In genomic region chr6:38007459-38007858, GRCm38 (mm10) we compare ENCODE assay signal across 10 mouse cellular contexts. TPM values are rescaled to one million over a fixed set of nuclear protein-coding genes. Genes with fewer than 3 reads are reported as not detected.
A peak's percentile ranks its signal among the peaks of the same experiment; 100 is the strongest.
DNase-seq lines count a peak whose midpoint lies in the region; ATAC-seq and TF ChIP-seq lines count a peak whose summit lies in the region.
"Had no signal": no experiment of that assay in that cellular context is flagged by ENCODE, and none has a peak within 500 bp of the region (broad histone marks: within the 10 kb centered on the region; RNA-seq: fewer than 3 reads in every experiment).

No protein-coding gene starts in this region.

- no peak overlapping the region for H3K4me3 ChIP-seq in forebrain, embryonic 10.5 days
- H3K4me3 ChIP-seq in hindbrain, embryonic 12.5 days, result no peak overlapping the region
- H3K4me3 ChIP-seq in left cerebral cortex, adult 2 months, result no peak overlapping the region
- no peak overlapping the region for H3K4me3 ChIP-seq in midbrain, embryonic 13.5 days (replicated peaks)
- no peak overlapping the region for H3K4me3 ChIP-seq in stomach, embryonic 16.5 days (replicated peaks; ENCODE audit: low read length)
- H3K4me3 ChIP-seq: erythroblast, embryonic 14.5 days; myocyte had no signal

- peak; percentile 55 for TF ChIP-seq CTCF in left cerebral cortex, adult 2 months (IDR thresholded peaks at IDR 0.05)

- no peaks in the 10 kb centered on the region for H3K9me3 ChIP-seq in forebrain, embryonic 10.5 days
- H3K9me3 ChIP-seq in hindbrain, embryonic 12.5 days (replicated peaks), result no peaks in the 10 kb centered on the region
- no peaks in the 10 kb centered on the region for H3K9me3 ChIP-seq in midbrain, embryonic 13.5 days
- H3K9me3 ChIP-seq in stomach, embryonic 16.5 days (replicated peaks; ENCODE audit: control insufficient read depth, low read length), result no peaks in the 10 kb centered on the region

- H3K9ac ChIP-seq in hindbrain, embryonic 12.5 days, result no peak overlapping the region
- no peak overlapping the region for H3K9ac ChIP-seq in midbrain, embryonic 13.5 days (replicated peaks)
- no peak overlapping the region for H3K9ac ChIP-seq in stomach, embryonic 16.5 days (ENCODE audit: low read length)

- DNase-seq in ovary, postnatal 36 days (ENCODE audit: low spot score), result peak; percentile 5
- DNase-seq in ovary, postnatal 10 days (ENCODE audit: low spot score), result no peak
- DNase-seq in c-Kit-positive CD71-negative TER-119-negative erythroid progenitor cells, embryonic 14.5 days (ENCODE audit: low read depth), result peak; percentile 50
- peak; percentile 55 for DNase-seq in forebrain, embryonic 10.5 days (ENCODE audit: extremely low spot score, low spot score)
- peak; percentile 26 to 43 for DNase-seq in left cerebral cortex, adult 2 months (ENCODE audit: extremely low spot score in 1 of 2, low spot score in 2 of 2)

- no peak overlapping the region for H3K27ac ChIP-seq in forebrain, embryonic 10.5 days
- no peak overlapping the region for H3K27ac ChIP-seq in hindbrain, embryonic 12.5 days
- H3K27ac ChIP-seq in left cerebral cortex, adult 2 months, result no peak overlapping the region
- H3K27ac ChIP-seq in midbrain, embryonic 13.5 days, result no peak overlapping the region
- no peak overlapping the region for H3K27ac ChIP-seq in stomach, embryonic 16.5 days (ENCODE audit: low read length)

- no peaks in the 10 kb centered on the region for H3K4me1 ChIP-seq in forebrain, embryonic 10.5 days
- peaks cover 3% of the 10 kb centered on the region; the same call in 1 of the 2 replicates for H3K4me1 ChIP-seq in hindbrain, embryonic 12.5 days
- H3K4me1 ChIP-seq in midbrain, embryonic 13.5 days (replicated peaks), result peaks cover under 1% of the 10 kb centered on the region
- H3K4me1 ChIP-seq in stomach, embryonic 16.5 days (ENCODE audit: control insufficient read depth, insufficient read depth, low read length), result no peaks in the 10 kb centered on the region

- intact Hi-C loops in left cerebral cortex, adult 2 months (cut with DNase I), result loop anchor here (1.0 to 10.0 kb wide), 4 partner anchors 59 to 317 kb away; no protein-coding TSS in a partner anchor

- peak; percentile 46; the same call in 1 of the 2 replicates for ATAC-seq in hindbrain, embryonic 12.5 days (ENCODE audit: low FRiP score)
- peak; percentile 60; the same call in 1 of the 2 replicates for ATAC-seq in midbrain, embryonic 13.5 days
- ATAC-seq in stomach, embryonic 16.5 days (ENCODE audit: insufficient read depth, low FRiP score), result peak; percentile 21; the same call in 1 of the 2 replicates

- H3K27me3 ChIP-seq in forebrain, embryonic 10.5 days (ENCODE audit: poor library complexity, severe bottlenecking), result no peaks in the 10 kb centered on the region
- H3K27me3 ChIP-seq in hindbrain, embryonic 12.5 days, result no peaks in the 10 kb centered on the region
- no peaks in the 10 kb centered on the region for H3K27me3 ChIP-seq in midbrain, embryonic 13.5 days
- H3K27me3 ChIP-seq in stomach, embryonic 16.5 days (ENCODE audit: control insufficient read depth, insufficient read depth, low read length), result no peaks in the 10 kb centered on the region

- WGBS in forebrain, embryonic 10.5 days, result 10% methylated on average over 6 of the region's 6 CpGs
- 7% methylated on average over 6 of the region's 6 CpGs for whole genome bisulfite sequencing in hindbrain, embryonic 12.5 days
- 11% methylated on average over 6 of the region's 6 CpGs for WGBS in midbrain, embryonic 13.5 days
- WGBS in stomach, embryonic 16.5 days, result 6% methylated on average over 6 of the region's 6 CpGs

- no peaks in the 10 kb centered on the region for H3K36me3 ChIP-seq in forebrain, embryonic 10.5 days (replicated peaks)
- no peaks in the 10 kb centered on the region for H3K36me3 ChIP-seq in hindbrain, embryonic 12.5 days
- H3K36me3 ChIP-seq in midbrain, embryonic 13.5 days, result no peaks in the 10 kb centered on the region
- no peaks in the 10 kb centered on the region for H3K36me3 ChIP-seq in stomach, embryonic 16.5 days (ENCODE audit: control insufficient read depth, insufficient read depth, low read length)

- H3K4me2 ChIP-seq in hindbrain, embryonic 12.5 days (replicated peaks), result no peak overlapping the region
- no peak overlapping the region for H3K4me2 ChIP-seq in midbrain, embryonic 13.5 days (replicated peaks)
- no peak overlapping the region for H3K4me2 ChIP-seq in stomach, embryonic 16.5 days (ENCODE audit: low read depth, low read length)

RNA-seq across cellular contexts. Expression of gene Svopl, which starts 39.3 kb away (rescaled TPM):
- 1.0 and 1.5 TPM in 2 replicates for polyA plus RNA-seq in forebrain, embryonic 10.5 days (2016; fragmentation: Nextera tagmentation; extraction: Ambion mirVana)
- 3.9 and 4.2 TPM in 2 replicates for polyA plus RNA-seq in hindbrain, embryonic 12.5 days (2016; fragmentation: Nextera tagmentation; extraction: Ambion mirVana)
- total RNA-seq in left cerebral cortex, adult 2 months (2021), result under 1 TPM in 1 of 2 experiments, not detected in 1; 0.14 TPM
- polyA plus RNA-seq in midbrain, embryonic 13.5 days (2015; fragmentation: Nextera tagmentation; extraction: Ambion mirVana), result 0.81 and 0.90 TPM in 2 replicates
- polyA plus RNA-seq in stomach, embryonic 16.5 days (2015; fragmentation: Nextera tagmentation; extraction: Ambion mirVana), result 1.5 and 1.9 TPM in 2 replicates
- polyA plus RNA-seq: erythroblast, embryonic 14.5 days; myocyte had no signal
